11 mouse cellular contexts compared by ENCODE assay signal in genomic region chr9:13918606-13919202, GRCm38 (mm10).
DNase-seq lines count a peak whose midpoint lies in the region; ATAC-seq lines count a peak whose summit lies in the region.
"Had no signal": no experiment of that assay in that cellular context is flagged by ENCODE, and none has a peak within 500 bp of the region (broad histone marks: within the 10 kb centered on the region; RNA-seq: fewer than 3 reads in every experiment).

No protein-coding gene starts in this region.

- H3K4me3 ChIP-seq in hindbrain, embryonic 11.5 days (ENCODE audit: low read depth, low read length): no peak overlapping the region
- no peak overlapping the region for H3K4me3 ChIP-seq in neural tube, embryonic 12.5 days
- H3K4me3 ChIP-seq: embryonic facial prominence, embryonic 15.5 days; myocyte had no signal

- no peaks in the 10 kb centered on the region for H3K9me3 ChIP-seq in hindbrain, embryonic 11.5 days (ENCODE audit: control insufficient read depth, low read length)
- no peaks in the 10 kb centered on the region for H3K9me3 ChIP-seq in neural tube, embryonic 12.5 days

- H3K9ac ChIP-seq in hindbrain, embryonic 11.5 days (ENCODE audit: low read depth, low read length): no peak overlapping the region
- no peak overlapping the region for H3K9ac ChIP-seq in neural tube, embryonic 12.5 days
- H3K9ac ChIP-seq: embryonic facial prominence, embryonic 15.5 days had no signal

- no peaks in the 10 kb centered on the region for H3K36me3 ChIP-seq in hindbrain, embryonic 11.5 days (ENCODE audit: control insufficient read depth, insufficient read depth, low read length)
- no peaks in the 10 kb centered on the region for H3K36me3 ChIP-seq in neural tube, embryonic 12.5 days
- H3K36me3 ChIP-seq: embryonic facial prominence, embryonic 15.5 days had no signal

- 45% methylated on average over 7 of the region's 7 CpGs for WGBS in hindbrain, embryonic 11.5 days
- 32% methylated on average over 7 of the region's 7 CpGs for WGBS in neural tube, embryonic 12.5 days

- H3K27me3 ChIP-seq in hindbrain, embryonic 11.5 days (ENCODE audit: control insufficient read depth, insufficient read depth, low read length): no peaks in the 10 kb centered on the region
- no peaks in the 10 kb centered on the region for H3K27me3 ChIP-seq in neural tube, embryonic 12.5 days (replicated peaks)
- H3K27me3 ChIP-seq: embryonic facial prominence, embryonic 15.5 days had no signal

- H3K4me1 ChIP-seq in hindbrain, embryonic 11.5 days (replicated peaks; ENCODE audit: control insufficient read depth, insufficient read depth, low read length): no peaks in the 10 kb centered on the region
- peaks cover 7% of the 10 kb centered on the region; the same call in 1 of the 2 replicates for H3K4me1 ChIP-seq in neural tube, embryonic 12.5 days

- no peak overlapping the region for H3K27ac ChIP-seq in hindbrain, embryonic 11.5 days (ENCODE audit: low read depth, low read length)
- no peak overlapping the region for H3K27ac ChIP-seq in neural tube, embryonic 12.5 days
- H3K27ac ChIP-seq: embryonic facial prominence, embryonic 15.5 days had no signal

- peak; percentile 42 to 71 for DNase-seq in layer of hippocampus, adult 18-20 months (ENCODE audit: low spot score in 2 of 2)
- no peak for DNase-seq in layer of hippocampus, adult 9-10 months (ENCODE audit: low spot score)
- DNase-seq in embryo, embryonic 10.5 days (ENCODE audit: low spot score): peak; percentile 50
- DNase-seq in hindbrain, embryonic 11.5 days (ENCODE audit: low spot score): peak; percentile 61
- DNase-seq in urinary bladder, adult 2 months (ENCODE audit: low spot score): no peak
- DNase-seq in kidney, postnatal 14 days: no peak
- DNase-seq: B cell, adult 2 months had no signal

- H3K4me2 ChIP-seq in hindbrain, embryonic 11.5 days (replicated peaks; ENCODE audit: low read depth, low read length): no peak overlapping the region
- H3K4me2 ChIP-seq in neural tube, embryonic 12.5 days (replicated peaks): 0 out of 2 replicates have a peak overlapping the region, but pooled peaks have one; percentile 14
- H3K4me2 ChIP-seq: embryonic facial prominence, embryonic 15.5 days had no signal

- peak; percentile 63; the same call in 1 of the 2 replicates for ATAC-seq in hindbrain, embryonic 11.5 days (ENCODE audit: low FRiP score)
- ATAC-seq in neural tube, embryonic 12.5 days (ENCODE audit: low FRiP score, low read depth): peak; percentile 80
- ATAC-seq in inflammation-experienced regulatory T-cells, adult 6 months: no peak

Comparison
In these comparisons a context has a peak if more than half of its experiments do, and no peak if none do; other contexts are left out.
1. DNase-seq: peak in layer of hippocampus, adult 18-20 months (2 of 2), embryo, embryonic 10.5 days (single experiment) and hindbrain, embryonic 11.5 days (single experiment); none in layer of hippocampus, adult 9-10 months (single experiment), urinary bladder, adult 2 months (single experiment) and kidney, postnatal 14 days (single experiment).